Mouse (Mus musculus) midbrain, embryonic 16.5 days (tissue): ENCODE measurements around the gene Atg2b. TPM values are rescaled to one million over a fixed set of nuclear protein-coding genes. Genes with fewer than 3 reads are reported as not detected.

Experiments used
- ATAC-seq: fragments of 200-750 bp; cut with Nextera tagmentation; 2 replicates; pipeline ENCODE4 v1.8.0; 2017; ENCODE audit warnings: moderate TSS enrichment
- H3K27ac ChIP-seq: fragments of 300-500 bp; sonication (generic); 2 replicates; pipeline ENCODE4 v1.5.1; 2014; ENCODE audit warnings: mild to moderate bottlenecking, low read length, mixed read lengths
- H3K27me3 ChIP-seq: fragments of 300-500 bp; sonication (generic); 2 replicates; pipeline ENCODE4 v1.6.1; 2014; ENCODE audit warnings: low read depth, low read length, mixed read lengths; ENCODE audit not compliant: control insufficient read depth, insufficient read depth
- H3K36me3 ChIP-seq: fragments of 300-500 bp; sonication (generic); 2 replicates; pipeline ENCODE4 v1.6.1; 2014; ENCODE audit warnings: mild to moderate bottlenecking, low read length, moderate library complexity, mixed read lengths; ENCODE audit not compliant: control insufficient read depth, insufficient read depth
- H3K4me1 ChIP-seq: fragments of 300-500 bp; sonication (generic); 2 replicates; pipeline ENCODE4 v1.6.1; 2014; ENCODE audit warnings: mild to moderate bottlenecking, low read length, mixed read lengths; ENCODE audit not compliant: control insufficient read depth, insufficient read depth
- H3K4me2 ChIP-seq: fragments of 300-500 bp; sonication (generic); 2 replicates; pipeline ENCODE4 v1.6.1; 2014; ENCODE audit warnings: mild to moderate bottlenecking, low read length, mixed read lengths
- H3K4me3 ChIP-seq: fragments of 300-500 bp; sonication (generic); 2 replicates; pipeline ENCODE4 v1.5.1; 2014; ENCODE audit warnings: low read depth, mild to moderate bottlenecking, low read length, moderate library complexity, mixed read lengths
- H3K9ac ChIP-seq: fragments of 300-500 bp; sonication (generic); 2 replicates; pipeline ENCODE4 v1.6.1; 2014; ENCODE audit warnings: low read depth, low read length, mixed read lengths
- H3K9me3 ChIP-seq: fragments of 300-500 bp; sonication (generic); replicated peaks from 2 replicates; pipeline ENCODE4 v1.6.1; 2014; ENCODE audit warnings: mild to moderate bottlenecking, low read length, mixed read lengths; ENCODE audit not compliant: control insufficient read depth, poor library complexity, severe bottlenecking
- WGBS: fragments of 180-500 bp; shearing (Covaris S2); extraction: QIAGEN DNeasy Blood & Tissue Kit; methylation state at CpG from one replicate; pipeline ENCODE4 v1.1.7; 2014; 5-methylcytosine and 5-hydroxymethylcytosine counted together
- polyA plus RNA-seq: library from polyadenylated mRNA; unstranded; fragments of >200 nt; fragmentation: Nextera tagmentation; extraction: Ambion mirVana; gene quantifications from 2 replicates; pipeline ENCODE4 v1.2.1, GENCODE M21; 2015

Atg2b gene
- polyA plus RNA-seq, 1 experiment from 2014 or later: 14.0 TPM

DNA sequence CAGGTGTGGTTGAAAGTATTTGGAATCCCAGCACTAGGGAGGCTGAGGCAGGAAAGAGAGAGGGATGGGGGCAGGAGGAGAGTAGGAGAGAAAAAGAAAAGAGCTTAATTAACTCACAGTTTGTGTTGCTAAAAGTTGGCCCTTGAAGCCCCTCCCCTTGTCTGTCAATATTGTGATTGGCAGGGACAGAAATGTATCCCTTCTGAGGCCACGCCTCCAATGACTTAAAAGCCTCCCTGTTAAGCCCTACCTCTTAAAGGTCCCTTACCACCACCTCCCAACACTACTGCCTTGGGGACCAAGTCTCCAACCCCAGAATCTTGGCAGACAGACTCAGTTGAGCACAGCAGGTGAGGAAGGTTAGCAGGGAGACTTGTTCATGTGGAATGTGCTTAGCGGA lies 112.4 kb downstream of the Atg2b start:
- no peak for ATAC-seq
- Histone ChIP-seq H3K4me2 (no peak overlapping the region), H3K9me3 (no peaks in the 10 kb centered on the region), H3K4me1 (no peaks in the 10 kb centered on the region), H3K36me3 (no peaks in the 10 kb centered on the region), H3K4me3 (no peak overlapping the region), H3K27me3 (no peaks in the 10 kb centered on the region), H3K27ac (no peak overlapping the region), H3K9ac (no peak overlapping the region)
- 69% methylated on average over 2 of the region's 2 CpGs for WGBS

DNA sequence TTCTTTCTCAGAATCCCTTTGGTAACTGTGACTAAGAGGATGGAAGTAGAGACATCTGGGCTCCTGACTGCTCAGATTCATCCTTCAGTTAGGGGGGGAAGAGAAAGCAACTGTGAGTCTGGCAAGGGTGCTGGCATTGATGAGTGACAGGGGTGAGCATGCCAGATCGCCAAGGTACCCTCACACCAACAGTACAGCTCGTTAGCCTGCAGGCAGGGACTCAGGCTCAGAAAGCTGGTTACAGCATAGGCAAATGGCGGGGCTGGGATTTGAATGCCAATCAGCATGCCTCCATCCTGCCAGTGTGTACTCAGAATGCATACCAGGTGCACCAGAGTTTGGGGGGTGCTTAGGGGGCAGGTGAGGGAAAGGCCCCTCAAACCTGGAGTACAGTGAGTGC lies 113.1 kb downstream of the Atg2b start:
- no peak overlapping the region for H3K9ac ChIP-seq
- 65% methylated on average over 3 of the region's 3 CpGs for WGBS
- H3K4me1 ChIP-seq: no peaks in the 10 kb centered on the region
- no peak overlapping the region for H3K4me2 ChIP-seq
- no peaks in the 10 kb centered on the region for H3K36me3 ChIP-seq
- no peak for ATAC-seq
- H3K4me3 ChIP-seq: no peak overlapping the region
- no peak overlapping the region for H3K27ac ChIP-seq
- no peaks in the 10 kb centered on the region for H3K27me3 ChIP-seq
- H3K9me3 ChIP-seq: no peaks in the 10 kb centered on the region

Other genes starting within 250 kb of the Atg2b start
- 16.3 and 16.7 TPM in 2 replicates for gene D430019H16Rik, start 231.4 kb downstream of the Atg2b start, polyA plus RNA-seq
- gene Bdkrb2, start 122.0 kb downstream of the Atg2b start, polyA plus RNA-seq: 1.6 and 2.4 TPM in 2 replicates
- 0.14 TPM in 1 of 2 replicates, not detected in the other for gene Bdkrb1, start 82.1 kb downstream of the Atg2b start, polyA plus RNA-seq
- 29.9 and 32.1 TPM in 2 replicates for gene Gskip, start 382 bp downstream of the Atg2b start, polyA plus RNA-seq
- 2.1 and 2.3 TPM in 2 replicates for gene Ak7, start 20.8 kb upstream of the Atg2b start, polyA plus RNA-seq
- 150 and 170 TPM in 2 replicates for gene Papola, start 99.5 kb upstream of the Atg2b start, polyA plus RNA-seq